Mouse (Mus musculus) myocyte (in vitro differentiated cells): ENCODE results near the gene Slc30a7. TPM values are rescaled to one million over a fixed set of nuclear protein-coding genes. Genes with fewer than 3 reads are reported as not detected.

Experiments
- H3K27me3 ChIP-seq: one replicate; pipeline ENCODE4 v1.6.1; 2011; ENCODE audit not compliant: control insufficient read depth, insufficient read depth, insufficient read length
- H3K36me3 ChIP-seq: one replicate; pipeline ENCODE4 v1.6.1; 2011; ENCODE audit not compliant: control insufficient read depth, insufficient read depth
- H3K4me2 ChIP-seq: one replicate; pipeline ENCODE4 v1.6.1; 2011; ENCODE audit warnings: low read depth, control low read depth
- H3K4me3 ChIP-seq: one replicate; pipeline ENCODE4 v1.5.1; 2011; ENCODE audit warnings: mild to moderate bottlenecking, control low read depth, moderate library complexity
- H3K79me2 ChIP-seq: one replicate; pipeline ENCODE4 v1.6.1; 2011; ENCODE audit not compliant: control insufficient read depth, insufficient read depth
- H3ac ChIP-seq: one replicate; pipeline ENCODE4 v1.6.1; 2011; ENCODE audit not compliant: control insufficient read depth, insufficient read length
- CEBPB ChIP-seq: IDR thresholded peaks from 2 replicates; pipeline ENCODE4 v1.6.1; 2011; ENCODE audit warnings: mild to moderate bottlenecking, moderate library complexity; ENCODE audit not compliant: poor library complexity, insufficient read depth, severe bottlenecking
- E2F4 ChIP-seq: IDR thresholded peaks from one replicate; pipeline ENCODE4 v1.6.1; 2011; ENCODE audit warnings: mild to moderate bottlenecking, control low read depth, moderate library complexity; ENCODE audit not compliant: insufficient read depth
- MAX ChIP-seq: IDR thresholded peaks from one replicate; pipeline ENCODE4 v1.6.1; 2011; ENCODE audit warnings: low read depth, mild to moderate bottlenecking, control low read depth
- MYOD1 ChIP-seq, 3 experiments: IDR thresholded peaks; one replicate each; pipeline ENCODE4 v1.6.1; 2011; ENCODE audit warnings: control low read depth in 2 of 3, low read depth in 2 of 3, mild to moderate bottlenecking in 2 of 3, moderate library complexity in 1 of 3; ENCODE audit not compliant: insufficient read length in 2 of 3, control insufficient read depth in 1 of 3
- MYOG ChIP-seq, 3 experiments: IDR thresholded peaks; one replicate each; pipeline ENCODE4 v1.6.1; 2011; ENCODE audit warnings: control low read depth in 2 of 3, low read depth in 2 of 3, mild to moderate bottlenecking in 2 of 3; ENCODE audit not compliant: insufficient read length in 2 of 3, control insufficient read depth in 1 of 3, insufficient read depth in 1 of 3
- POLR2A ChIP-seq: IDR thresholded peaks from one replicate; pipeline ENCODE4 v1.6.1; 2011; ENCODE audit warnings: low read depth, mild to moderate bottlenecking, control low read depth, moderate library complexity; ENCODE audit not compliant: insufficient read length
- POLR2AphosphoS2 ChIP-seq: IDR thresholded peaks from one replicate; pipeline ENCODE4 v1.6.1; 2011; ENCODE audit warnings: low read depth, control low read depth; ENCODE audit not compliant: insufficient read length
- REST ChIP-seq: IDR thresholded peaks from one replicate; pipeline ENCODE4 v1.6.1; 2011; ENCODE audit warnings: mild to moderate bottlenecking, control low read depth, moderate library complexity; ENCODE audit not compliant: insufficient read depth, insufficient read length
- SRF ChIP-seq: IDR thresholded peaks from one replicate; pipeline ENCODE4 v1.6.1; 2011; ENCODE audit warnings: low read depth; ENCODE audit not compliant: control insufficient read depth, insufficient read length
- TCF12 ChIP-seq: IDR thresholded peaks from one replicate; pipeline ENCODE4 v1.6.1; 2011; ENCODE audit warnings: mild to moderate bottlenecking, control low read depth; ENCODE audit not compliant: poor library complexity, insufficient read depth, severe bottlenecking
- TCF3 ChIP-seq: IDR thresholded peaks from one replicate; pipeline ENCODE4 v1.6.1; 2011; ENCODE audit warnings: low read depth, control low read depth; ENCODE audit not compliant: insufficient read length
- USF1 ChIP-seq: IDR thresholded peaks from one replicate; pipeline ENCODE4 v1.6.1; 2011; ENCODE audit warnings: low read depth, mild to moderate bottlenecking, control low read depth, moderate library complexity
- polyA plus RNA-seq: library from polyadenylated mRNA; unstranded; fragments of >200 nt; fragmentation: generic; extraction: Trizol; gene quantifications from one replicate; pipeline ENCODE4 v1.2.1, GENCODE M21; 2012; ENCODE audit warnings: missing spikeins

Gene Slc30a7
- polyA plus RNA-seq, 1 experiment = 3.9 TPM

DNA sequence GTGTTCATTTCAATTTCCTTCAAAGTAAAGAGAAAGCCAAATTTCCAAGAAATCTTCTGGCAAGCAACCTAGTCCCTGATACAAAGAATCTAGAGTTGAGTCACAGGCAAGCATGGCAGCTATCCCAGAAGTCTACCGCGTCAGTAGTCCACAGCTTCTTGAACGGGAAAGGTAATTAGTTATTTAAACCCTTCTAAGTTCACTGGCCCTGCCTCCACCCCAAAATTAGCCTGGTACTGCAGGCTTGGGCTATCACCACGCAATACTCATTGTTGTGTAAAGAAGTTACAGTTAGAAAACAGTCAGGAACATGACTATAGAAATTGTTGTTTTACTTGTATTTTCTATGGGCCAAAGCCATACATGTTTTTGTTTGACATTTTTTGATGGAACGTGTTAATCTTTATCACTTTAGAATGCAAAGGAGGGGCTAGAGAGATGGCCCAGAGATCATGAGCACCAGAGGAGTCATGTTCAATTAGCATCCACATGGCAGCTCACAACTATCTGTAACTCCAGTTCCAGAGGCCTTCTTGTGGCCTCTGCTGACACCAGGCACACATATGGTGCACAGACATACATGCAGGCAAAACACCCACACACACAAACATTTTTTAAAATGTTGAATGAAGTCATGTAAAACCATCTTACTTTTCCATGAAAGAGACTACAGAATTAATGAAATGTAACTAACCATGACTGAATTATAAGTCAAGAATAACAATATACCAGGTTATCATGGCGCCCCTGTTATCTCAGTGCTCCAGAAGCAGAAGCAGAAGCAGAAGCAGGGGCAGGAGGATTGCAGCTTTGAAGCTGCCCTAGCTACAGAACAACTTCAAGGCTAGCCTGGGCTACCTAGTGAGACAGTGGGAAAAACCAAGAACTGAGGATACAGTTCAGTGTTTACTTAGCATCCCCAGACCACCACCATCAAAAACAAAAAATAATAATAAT, 57.0 kb downstream of the Slc30a7 start:
- H3K79me2 ChIP-seq = no peaks in the 10 kb centered on the region
- no peak overlapping the region for H3ac ChIP-seq
- TF ChIP-seq MYOG (IDR thresholded peaks at IDR 0.05; ENCODE audit: control insufficient read depth in 1 of 3, insufficient read depth in 1 of 3, insufficient read length in 2 of 3, low read depth in 2 of 3) = no peak
- TF ChIP-seq POLR2AphosphoS2 = no peak
- TF ChIP-seq USF1 = no peak
- no peak for TF ChIP-seq TCF12
- TF ChIP-seq E2F4 = no peak
- TF ChIP-seq CEBPB = no peak
- TF ChIP-seq MYOD1 (IDR thresholded peaks at IDR 0.05; ENCODE audit: control insufficient read depth in 1 of 3, insufficient read length in 2 of 3, low read depth in 2 of 3) = no peak
- no peak for TF ChIP-seq TCF3
- no peak for TF ChIP-seq REST
- no peak for TF ChIP-seq POLR2A
- TF ChIP-seq MAX = no peak
- no peak for TF ChIP-seq SRF
- H3K4me3 ChIP-seq = no peak overlapping the region
- no peaks in the 10 kb centered on the region for H3K27me3 ChIP-seq
- H3K36me3 ChIP-seq = peaks cover 24% of the 10 kb centered on the region
- H3K4me2 ChIP-seq = no peak overlapping the region

GRCm38 (mm10) chr3:115949220-115949920, 57.8 kb downstream of the Slc30a7 start:
- Histone ChIP-seq H3K36me3 (peaks cover 24% of the 10 kb centered on the region), H3K4me2 (no peak overlapping the region), H3K4me3 (no peak overlapping the region), H3ac (no peak overlapping the region), H3K79me2 (no peaks in the 10 kb centered on the region), H3K27me3 (no peaks in the 10 kb centered on the region)
- TF ChIP-seq REST (no peak), E2F4 (no peak), TCF3 (no peak), TCF12 (no peak), USF1 (no peak), CEBPB (no peak), MYOG (IDR thresholded peaks at IDR 0.05; ENCODE audit: control insufficient read depth in 1 of 3, insufficient read depth in 1 of 3, insufficient read length in 2 of 3, low read depth in 2 of 3) (no peak), POLR2AphosphoS2 (no peak), POLR2A (no peak), MAX (no peak), SRF (no peak), MYOD1 (IDR thresholded peaks at IDR 0.05; ENCODE audit: control insufficient read depth in 1 of 3, insufficient read length in 2 of 3, low read depth in 2 of 3) (no peak)

GRCm38 (mm10) chr3:115946272-115946671, 60.9 kb downstream of the Slc30a7 start:
- H3K36me3 ChIP-seq = peaks cover 21% of the 10 kb centered on the region
- no peaks in the 10 kb centered on the region for H3K27me3 ChIP-seq
- TF ChIP-seq CEBPB = no peak
- TF ChIP-seq MYOD1 (IDR thresholded peaks at IDR 0.05; ENCODE audit: control insufficient read depth in 1 of 3, insufficient read length in 2 of 3, low read depth in 2 of 3) = no peak
- TF ChIP-seq E2F4 = no peak
- TF ChIP-seq USF1 = no peak
- TF ChIP-seq POLR2A = no peak
- TF ChIP-seq SRF = no peak
- TF ChIP-seq TCF3 = no peak
- no peak for TF ChIP-seq REST
- no peak for TF ChIP-seq POLR2AphosphoS2
- no peak for TF ChIP-seq MYOG (IDR thresholded peaks at IDR 0.05; ENCODE audit: control insufficient read depth in 1 of 3, insufficient read depth in 1 of 3, insufficient read length in 2 of 3, low read depth in 2 of 3)
- TF ChIP-seq MAX = no peak
- no peak for TF ChIP-seq TCF12
- no peak overlapping the region for H3ac ChIP-seq
- no peak overlapping the region for H3K4me2 ChIP-seq
- no peaks in the 10 kb centered on the region for H3K79me2 ChIP-seq
- no peak overlapping the region for H3K4me3 ChIP-seq

DNA sequence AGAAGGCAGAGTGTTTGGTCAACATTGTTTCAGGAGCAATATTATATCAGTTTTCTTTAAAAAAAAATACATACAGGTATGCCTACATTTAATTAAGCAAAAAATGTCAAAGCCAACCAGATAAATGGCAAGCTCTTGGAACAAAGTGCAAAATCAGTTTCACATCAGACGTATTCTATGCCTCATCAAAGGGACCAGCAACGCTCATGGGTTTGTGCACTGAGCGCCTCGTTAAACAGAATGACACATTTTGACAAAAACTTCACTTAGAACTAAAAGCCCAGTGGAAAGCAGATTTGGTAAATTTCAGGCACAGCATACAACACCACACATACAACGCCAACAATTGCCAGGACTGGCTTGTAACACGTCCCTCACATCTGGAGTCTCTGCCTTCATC, 62.8 kb downstream of the Slc30a7 start:
- Histone ChIP-seq H3K36me3 (peaks cover 18% of the 10 kb centered on the region), H3K4me3 (no peak overlapping the region), H3K4me2 (no peak overlapping the region), H3ac (no peak overlapping the region), H3K79me2 (no peaks in the 10 kb centered on the region), H3K27me3 (no peaks in the 10 kb centered on the region)
- TF ChIP-seq USF1 = no peak
- TF ChIP-seq REST = no peak
- no peak for TF ChIP-seq CEBPB
- no peak for TF ChIP-seq MAX
- TF ChIP-seq MYOG (IDR thresholded peaks at IDR 0.05; ENCODE audit: control insufficient read depth in 1 of 3, insufficient read depth in 1 of 3, insufficient read length in 2 of 3, low read depth in 2 of 3) = no peak
- TF ChIP-seq SRF = no peak
- no peak for TF ChIP-seq TCF3
- TF ChIP-seq POLR2A = no peak
- TF ChIP-seq MYOD1 (IDR thresholded peaks at IDR 0.05; ENCODE audit: control insufficient read depth in 1 of 3, insufficient read length in 2 of 3, low read depth in 2 of 3) = no peak
- no peak for TF ChIP-seq POLR2AphosphoS2
- no peak for TF ChIP-seq E2F4
- no peak for TF ChIP-seq TCF12
